In genomic region chr19:56821798-56822447, GRCm38 (mm10) we compare ENCODE assay signal across 8 mouse cellular contexts. TPM values are rescaled to one million over a fixed set of nuclear protein-coding genes. Genes with fewer than 3 reads are reported as not detected.
DNase-seq lines count a peak whose midpoint lies in the region; ATAC-seq and TF ChIP-seq lines count a peak whose summit lies in the region.

Gene Ccdc186, minus strand, starts transcription at chr19:56822190.

- peaks cover 35% of the 10 kb centered on the region for H3K27me3 ChIP-seq in E14TG2a.4 (ENCODE audit: insufficient read depth, low read length)
- peaks cover 11% of the 10 kb centered on the region for H3K27me3 ChIP-seq in forebrain, embryonic 12.5 days
- peaks cover 7% of the 10 kb centered on the region; the same call in 1 of the 2 replicates for H3K27me3 ChIP-seq in heart, postnatal 0 days (ENCODE audit: control insufficient read depth, insufficient read depth, low read length)
- H3K27me3 ChIP-seq in liver, postnatal 0 days (ENCODE audit: insufficient read depth, low read length): no peaks in the 10 kb centered on the region
- no peaks in the 10 kb centered on the region for H3K27me3 ChIP-seq in neural tube, embryonic 14.5 days (ENCODE audit: control insufficient read depth, insufficient read depth, low read length)

- H3K9ac ChIP-seq in forebrain, embryonic 12.5 days: peak within 1 kb of the TSS; percentile 89
- H3K9ac ChIP-seq in heart, postnatal 0 days (replicated peaks; ENCODE audit: low read depth, low read length): peak within 1 kb of the TSS; percentile 95
- peak within 1 kb of the TSS; percentile 91 for H3K9ac ChIP-seq in liver, postnatal 0 days (replicated peaks)
- peak within 1 kb of the TSS; percentile 97 for H3K9ac ChIP-seq in neural tube, embryonic 14.5 days (replicated peaks; ENCODE audit: low read depth, low read length)

- H3K4me3 ChIP-seq in E14TG2a.4 (replicated peaks; ENCODE audit: low read length): peak within 1 kb of the TSS; percentile 99
- peak within 1 kb of the TSS; percentile 98 for H3K4me3 ChIP-seq in forebrain, embryonic 12.5 days (replicated peaks)
- peak within 1 kb of the TSS; percentile 92 for H3K4me3 ChIP-seq in heart, postnatal 0 days (ENCODE audit: low read depth, low read length)
- peak within 1 kb of the TSS; percentile 84 for H3K4me3 ChIP-seq in liver, postnatal 0 days (ENCODE audit: low read depth, low read length)
- H3K4me3 ChIP-seq in neural tube, embryonic 14.5 days (ENCODE audit: low read depth, low read length): peak within 1 kb of the TSS; percentile 97

- no peak for TF ChIP-seq CTCF in E14TG2a.4 (conservative IDR thresholded peaks at IDR 0.05; ENCODE audit: low read length)
- no peak for TF ChIP-seq CTCF in heart, postnatal 0 days (IDR thresholded peaks at IDR 0.05; ENCODE audit: low read depth)
- TF ChIP-seq CTCF in liver, postnatal 0 days (IDR thresholded peaks at IDR 0.05; ENCODE audit: low read depth): no peak

- peaks cover 15% of the 10 kb centered on the region for H3K36me3 ChIP-seq in E14TG2a.4 (ENCODE audit: insufficient read depth, low read length)
- no peaks in the 10 kb centered on the region for H3K36me3 ChIP-seq in forebrain, embryonic 12.5 days (replicated peaks)
- H3K36me3 ChIP-seq in heart, postnatal 0 days (replicated peaks; ENCODE audit: control insufficient read depth, insufficient read depth, low read length): no peaks in the 10 kb centered on the region
- no peaks in the 10 kb centered on the region for H3K36me3 ChIP-seq in liver, postnatal 0 days (replicated peaks; ENCODE audit: insufficient read depth, low read length)
- H3K36me3 ChIP-seq in neural tube, embryonic 14.5 days (ENCODE audit: control insufficient read depth, insufficient read depth, low read length): no peaks in the 10 kb centered on the region

- peak; percentile 93 for DNase-seq in c-Kit-positive CD71-positive TER-119-positive erythroid progenitor cells, embryonic 14.5 days (ENCODE audit: low spot score)
- peak; percentile 96 for DNase-seq in heart, postnatal 0 days (ENCODE audit: low spot score)
- peak; percentile 73 for DNase-seq in large intestine, adult 2 months (ENCODE audit: low read depth, low spot score)
- peak; percentile 97 for DNase-seq in liver, postnatal 0 days
- DNase-seq in testis, postnatal 10 days (ENCODE audit: low spot score): peak; percentile 98

- H3K27ac ChIP-seq in forebrain, embryonic 12.5 days: peak within 1 kb of the TSS; percentile 86
- peak within 1 kb of the TSS; percentile 83 for H3K27ac ChIP-seq in heart, postnatal 0 days (ENCODE audit: low read depth)
- peak within 1 kb of the TSS; percentile 83 for H3K27ac ChIP-seq in liver, postnatal 0 days (ENCODE audit: low read depth)
- H3K27ac ChIP-seq in neural tube, embryonic 14.5 days (ENCODE audit: low read depth, low read length): peak within 1 kb of the TSS; percentile 92

- H3K4me2 ChIP-seq in forebrain, embryonic 12.5 days: peak within 1 kb of the TSS; percentile 84
- peak within 1 kb of the TSS; percentile 72 for H3K4me2 ChIP-seq in heart, postnatal 0 days (ENCODE audit: low read depth, low read length)
- H3K4me2 ChIP-seq in liver, postnatal 0 days (ENCODE audit: low read depth, low read length): peak within 1 kb of the TSS; percentile 88
- H3K4me2 ChIP-seq in neural tube, embryonic 14.5 days (ENCODE audit: low read depth, low read length): peak within 1 kb of the TSS; percentile 69

- ATAC-seq in forebrain, embryonic 12.5 days (ENCODE audit: low FRiP score): peak; percentile 98
- peak; percentile 97 for ATAC-seq in heart, postnatal 0 days (ENCODE audit: insufficient read depth, low read depth)
- peak; percentile 98 for ATAC-seq in liver, postnatal 0 days
- peak; percentile 97 for ATAC-seq in neural tube, embryonic 14.5 days (ENCODE audit: low read depth)

- peaks cover 30% of the 10 kb centered on the region for H3K4me1 ChIP-seq in E14TG2a.4 (replicated peaks; ENCODE audit: low read depth, low read length)
- H3K4me1 ChIP-seq in forebrain, embryonic 12.5 days: peaks cover 24% of the 10 kb centered on the region
- H3K4me1 ChIP-seq in heart, postnatal 0 days (ENCODE audit: control insufficient read depth, insufficient read depth): peaks cover 35% of the 10 kb centered on the region
- peaks cover 33% of the 10 kb centered on the region for H3K4me1 ChIP-seq in liver, postnatal 0 days (ENCODE audit: insufficient read depth)
- H3K4me1 ChIP-seq in neural tube, embryonic 14.5 days (ENCODE audit: control insufficient read depth, insufficient read depth, low read length): peaks cover 21% of the 10 kb centered on the region

- no peaks in the 10 kb centered on the region for H3K9me3 ChIP-seq in E14TG2a.4 (ENCODE audit: low read length)
- H3K9me3 ChIP-seq in forebrain, embryonic 12.5 days: no peaks in the 10 kb centered on the region
- H3K9me3 ChIP-seq in heart, postnatal 0 days (replicated peaks; ENCODE audit: control insufficient read depth, low read length): no peaks in the 10 kb centered on the region
- no peaks in the 10 kb centered on the region for H3K9me3 ChIP-seq in liver, postnatal 0 days (ENCODE audit: low read length)
- H3K9me3 ChIP-seq in neural tube, embryonic 14.5 days (ENCODE audit: control insufficient read depth, low read length): no peaks in the 10 kb centered on the region

- no peak for TF ChIP-seq EP300 in heart, postnatal 0 days (IDR thresholded peaks at IDR 0.05; ENCODE audit: low read depth)
- no peak for TF ChIP-seq EP300 in liver, postnatal 0 days (IDR thresholded peaks at IDR 0.05; ENCODE audit: low read depth)

- under 1% methylated on average over 79 of the region's 79 CpGs for WGBS in forebrain, embryonic 12.5 days
- under 1% methylated on average over 67 of the region's 79 CpGs for WGBS in heart, postnatal 0 days
- under 1% methylated on average over 79 of the region's 79 CpGs for WGBS in large intestine, adult 2 months
- 2% methylated on average over 79 of the region's 79 CpGs for WGBS in liver, postnatal 0 days (ENCODE audit: insufficient replicate concordance)
- under 1% methylated on average over 77 of the region's 79 CpGs for WGBS in neural tube, embryonic 14.5 days

RNA-seq across cellular contexts. Expression of gene Ccdc186, which starts in this region (rescaled TPM):
- 25.8 and 25.9 TPM in 2 replicates for polyA plus RNA-seq in forebrain, embryonic 12.5 days (2016; fragmentation: Nextera tagmentation; extraction: Ambion mirVana)
- 12.2 and 18.4 TPM in 2 replicates for total RNA-seq in heart, postnatal 0 days (2014; rRNA removed; ENCODE audit: low replicate concordance)
- polyA plus RNA-seq in heart, postnatal 0 days (2015; fragmentation: Nextera tagmentation; extraction: Ambion mirVana): 15.1 and 18.1 TPM in 2 replicates
- polyA plus RNA-seq in large intestine, adult 2 months (2012; rRNA removed): 4.1 and 6.1 TPM in 2 replicates
- polyA plus RNA-seq in liver, postnatal 0 days (2015; fragmentation: Nextera tagmentation; extraction: Ambion mirVana): 3.8 and 4.6 TPM in 2 replicates
- 25.0 and 25.4 TPM in 2 replicates for polyA plus RNA-seq in neural tube, embryonic 14.5 days (2014; fragmentation: Nextera tagmentation; extraction: Ambion mirVana)

Comparison
In these comparisons a context has a peak if more than half of its experiments do, and no peak if none do; other contexts are left out.
1. Peak in every context shown above with its lines: DNase-seq, ATAC-seq, H3K4me3 ChIP-seq and H3K27ac ChIP-seq.